Mouse (Mus musculus) midbrain, embryonic 15.5 days (tissue): ENCODE data around the gene Agps. TPM values are rescaled to one million over a fixed set of nuclear protein-coding genes. Genes with fewer than 3 reads are reported as not detected.

ENCODE experiments used
- ATAC-seq: fragments of 200-750 bp; cut with Nextera tagmentation; replicated peaks from 2 replicates; pipeline ENCODE4 v1.8.0; 2017; ENCODE audit warnings: moderate TSS enrichment
- H3K27ac ChIP-seq: fragments of 300-500 bp; sonication (generic); 2 replicates; pipeline ENCODE4 v1.5.1; 2015; ENCODE audit warnings: mild to moderate bottlenecking, inconsistent platforms
- H3K27me3 ChIP-seq: fragments of 300-500 bp; sonication (generic); replicated peaks from 2 replicates; pipeline ENCODE4 v1.6.1; 2015; ENCODE audit warnings: inconsistent platforms
- H3K36me3 ChIP-seq: fragments of 300-500 bp; sonication (generic); replicated peaks from 2 replicates; pipeline ENCODE4 v1.6.1; 2015; ENCODE audit warnings: inconsistent platforms
- H3K4me1 ChIP-seq: fragments of 300-500 bp; sonication (generic); 2 replicates; pipeline ENCODE4 v1.6.1; 2015; ENCODE audit warnings: inconsistent platforms
- H3K4me2 ChIP-seq: fragments of 300-500 bp; sonication (generic); 2 replicates; pipeline ENCODE4 v1.6.1; 2015; ENCODE audit warnings: inconsistent platforms, mild to moderate bottlenecking, moderate library complexity
- H3K4me3 ChIP-seq: fragments of 300-500 bp; sonication (generic); 2 replicates; pipeline ENCODE4 v1.5.1; 2015; ENCODE audit warnings: mild to moderate bottlenecking, inconsistent platforms
- H3K9ac ChIP-seq: fragments of 300-500 bp; sonication (generic); 2 replicates; pipeline ENCODE4 v1.6.1; 2015; ENCODE audit warnings: mild to moderate bottlenecking, inconsistent platforms
- H3K9me3 ChIP-seq: fragments of 300-500 bp; sonication (generic); 2 replicates; pipeline ENCODE4 v1.6.1; 2016; ENCODE audit warnings: inconsistent platforms
- WGBS: fragments of 180-500 bp; shearing (Covaris S2); methylation state at CpG from one replicate; pipeline ENCODE4 v1.1.7; 2015; ENCODE audit warnings: mixed read lengths; 5-methylcytosine and 5-hydroxymethylcytosine counted together
- polyA plus RNA-seq: library from polyadenylated mRNA; unstranded; fragments of >200 nt; fragmentation: Nextera tagmentation; extraction: Ambion mirVana; gene quantifications from 2 replicates; pipeline ENCODE4 v1.2.1, GENCODE M21; 2015

Agps gene
- polyA plus RNA-seq, 1 experiment from 2014 or later, result 30.9 TPM

DNA sequence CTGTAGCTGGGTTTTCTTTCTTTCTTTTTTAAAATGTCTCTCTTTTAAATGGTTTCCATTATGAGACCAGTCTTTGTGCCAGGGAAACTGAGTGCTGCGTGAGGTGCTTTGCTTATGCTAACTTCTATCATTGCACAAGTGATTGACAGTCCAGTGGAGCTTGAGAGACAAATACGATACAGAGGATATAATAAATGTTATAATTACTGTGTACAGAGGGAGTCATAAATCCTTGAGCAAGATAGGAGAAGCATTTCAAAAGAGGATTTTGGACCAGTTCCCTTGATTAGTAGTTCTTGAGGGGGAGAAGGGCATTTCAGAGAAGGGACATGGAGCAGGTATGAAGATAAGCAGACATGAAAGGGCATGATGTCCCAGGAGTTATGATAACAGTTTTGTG is 10.3 kb downstream of the Agps start:
- H3K27me3 ChIP-seq, result no peaks in the 10 kb centered on the region
- H3K4me1 ChIP-seq, result no peaks in the 10 kb centered on the region
- no peak overlapping the region for H3K9ac ChIP-seq
- no peak overlapping the region for H3K4me2 ChIP-seq
- H3K4me3 ChIP-seq, result no peak overlapping the region
- no peaks in the 10 kb centered on the region for H3K9me3 ChIP-seq
- ATAC-seq, result no peak
- no peaks in the 10 kb centered on the region for H3K36me3 ChIP-seq
- 84% methylated on average over 2 of the region's 2 CpGs for WGBS
- no peak overlapping the region for H3K27ac ChIP-seq

DNA sequence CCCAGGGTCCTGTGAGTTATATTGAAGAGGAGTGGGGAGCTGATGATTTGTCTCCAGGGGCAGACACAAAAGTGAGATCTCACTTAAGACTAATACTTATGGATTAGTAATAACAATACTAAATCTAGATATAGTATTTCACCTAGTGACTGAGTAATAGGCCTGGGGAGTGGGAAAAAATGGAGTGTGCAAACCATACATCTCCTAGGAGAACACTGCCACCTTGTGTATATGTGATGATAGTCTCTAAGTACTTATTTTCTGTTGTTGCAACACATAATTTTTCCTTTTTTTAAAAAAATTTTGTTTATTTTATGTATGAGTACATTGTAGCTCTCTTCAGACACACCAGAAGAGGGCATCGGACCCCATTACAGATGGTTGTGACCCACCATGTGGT is 15.7 kb downstream of the Agps start:
- Histone ChIP-seq H3K9me3 (no peaks in the 10 kb centered on the region), H3K4me2 (no peak overlapping the region), H3K4me3 (no peak overlapping the region), H3K9ac (no peak overlapping the region), H3K36me3 (no peaks in the 10 kb centered on the region), H3K4me1 (no peaks in the 10 kb centered on the region), H3K27ac (no peak overlapping the region), H3K27me3 (no peaks in the 10 kb centered on the region)
- ATAC-seq, result no peak
- WGBS, result 96% methylated on average over 1 of the region's 1 CpGs

DNA sequence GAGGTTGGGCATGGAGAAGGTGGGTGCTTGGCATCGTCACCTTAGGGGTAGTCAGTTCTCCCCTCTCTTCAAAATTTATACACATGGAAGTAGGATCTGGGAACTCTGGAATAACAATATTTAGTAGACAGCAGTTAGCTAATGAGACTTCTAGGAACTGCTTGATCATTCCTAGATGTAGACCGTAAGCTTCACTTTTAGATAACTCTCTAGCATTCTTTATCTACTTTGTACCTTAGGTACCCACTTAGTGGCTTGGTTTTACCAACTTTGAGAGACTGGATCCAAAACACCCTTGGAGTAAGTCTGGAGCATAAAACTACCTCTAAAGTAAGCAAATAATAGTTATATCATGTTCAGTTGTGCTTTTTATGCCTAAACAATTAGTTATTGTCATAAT is 20.5 kb downstream of the Agps start:
- H3K4me1 ChIP-seq, result no peaks in the 10 kb centered on the region
- no peaks in the 10 kb centered on the region for H3K9me3 ChIP-seq
- WGBS, result 96% methylated on average over 2 of the region's 2 CpGs
- no peaks in the 10 kb centered on the region for H3K27me3 ChIP-seq
- H3K36me3 ChIP-seq, result no peaks in the 10 kb centered on the region
- no peak overlapping the region for H3K27ac ChIP-seq
- H3K9ac ChIP-seq, result no peak overlapping the region
- H3K4me3 ChIP-seq, result no peak overlapping the region
- H3K4me2 ChIP-seq, result no peak overlapping the region
- ATAC-seq, result no peak

DNA sequence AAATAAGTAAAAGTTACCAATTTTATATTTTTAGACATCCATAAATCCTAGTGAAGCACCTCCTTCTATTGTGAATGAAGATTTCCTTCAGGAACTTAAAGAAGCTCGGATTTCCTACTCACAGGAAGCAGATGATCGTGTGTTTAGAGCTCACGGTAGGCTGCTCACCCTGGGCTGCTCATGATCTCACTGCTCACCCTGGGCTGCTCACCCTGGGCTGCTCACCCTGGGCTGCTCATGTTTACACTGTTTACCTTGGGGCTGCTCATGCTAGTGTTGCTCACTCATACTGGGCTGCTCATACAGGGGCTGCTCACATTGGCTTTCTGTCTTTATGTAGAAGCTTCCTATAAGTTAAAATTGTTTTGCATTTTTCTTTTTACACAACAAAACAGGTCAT is 22.2 kb downstream of the Agps start:
- no peaks in the 10 kb centered on the region for H3K4me1 ChIP-seq
- no peak overlapping the region for H3K4me3 ChIP-seq
- H3K27ac ChIP-seq, result no peak overlapping the region
- peaks cover 2% of the 10 kb centered on the region; the same call in 1 of the 2 replicates for H3K36me3 ChIP-seq
- H3K9ac ChIP-seq, result no peak overlapping the region
- WGBS, result 65% methylated on average over 3 of the region's 3 CpGs
- H3K4me2 ChIP-seq, result no peak overlapping the region
- ATAC-seq, result no peak
- no peaks in the 10 kb centered on the region for H3K27me3 ChIP-seq
- H3K9me3 ChIP-seq, result no peaks in the 10 kb centered on the region

DNA sequence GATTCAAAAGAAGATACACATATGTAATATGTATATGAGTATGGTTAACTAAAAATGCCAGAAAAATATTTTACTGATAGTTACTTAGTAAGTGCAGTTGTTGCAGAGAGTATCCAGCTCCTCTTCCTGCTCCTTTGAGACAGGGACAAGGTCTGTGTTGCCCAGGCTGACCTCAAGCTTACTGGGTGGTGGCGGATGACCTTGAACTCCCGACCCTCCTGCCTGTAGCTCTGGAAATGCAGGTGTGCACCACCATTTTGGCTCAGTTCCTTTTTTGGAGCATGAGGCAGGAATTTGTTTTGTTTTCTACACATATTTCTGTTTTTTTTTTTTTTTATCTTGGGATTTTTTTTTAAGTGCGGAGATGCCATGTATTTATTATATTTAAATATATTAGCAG is 29.1 kb downstream of the Agps start:
- ATAC-seq, result no peak
- H3K9ac ChIP-seq, result no peak overlapping the region
- H3K27ac ChIP-seq, result no peak overlapping the region
- H3K4me3 ChIP-seq, result no peak overlapping the region
- H3K36me3 ChIP-seq, result peaks cover 3% of the 10 kb centered on the region; the same call in 1 of the 2 replicates
- H3K9me3 ChIP-seq, result no peaks in the 10 kb centered on the region
- WGBS, result 98% methylated on average over 3 of the region's 3 CpGs
- no peaks in the 10 kb centered on the region for H3K27me3 ChIP-seq
- H3K4me1 ChIP-seq, result no peaks in the 10 kb centered on the region
- no peak overlapping the region for H3K4me2 ChIP-seq

DNA sequence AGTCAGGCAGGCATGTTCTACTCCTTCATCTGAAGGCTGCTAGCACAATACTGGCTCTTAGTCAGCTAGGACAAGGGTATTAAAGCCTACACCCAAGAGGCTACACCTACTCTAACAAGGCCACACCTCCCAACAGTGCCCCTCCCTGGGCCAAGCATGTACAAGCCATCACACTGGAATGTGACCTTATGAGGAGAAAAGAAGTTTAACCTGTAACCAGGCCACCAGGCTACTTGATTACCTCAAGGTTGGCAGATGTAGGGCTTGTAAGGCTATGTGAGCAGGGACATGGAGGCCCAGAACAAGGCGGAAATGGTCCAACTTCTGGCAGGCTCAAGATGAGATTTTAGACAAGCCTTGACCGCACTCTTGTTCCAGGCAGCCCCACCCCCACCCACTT is 37.6 kb downstream of the Agps start:
- H3K4me1 ChIP-seq, result no peaks in the 10 kb centered on the region
- WGBS, result 96% methylated on average over 2 of the region's 2 CpGs
- no peaks in the 10 kb centered on the region for H3K9me3 ChIP-seq
- H3K36me3 ChIP-seq, result no peaks in the 10 kb centered on the region
- H3K4me2 ChIP-seq, result no peak overlapping the region
- no peak for ATAC-seq
- no peaks in the 10 kb centered on the region for H3K27me3 ChIP-seq
- H3K4me3 ChIP-seq, result no peak overlapping the region
- H3K9ac ChIP-seq, result no peak overlapping the region
- no peak overlapping the region for H3K27ac ChIP-seq

DNA sequence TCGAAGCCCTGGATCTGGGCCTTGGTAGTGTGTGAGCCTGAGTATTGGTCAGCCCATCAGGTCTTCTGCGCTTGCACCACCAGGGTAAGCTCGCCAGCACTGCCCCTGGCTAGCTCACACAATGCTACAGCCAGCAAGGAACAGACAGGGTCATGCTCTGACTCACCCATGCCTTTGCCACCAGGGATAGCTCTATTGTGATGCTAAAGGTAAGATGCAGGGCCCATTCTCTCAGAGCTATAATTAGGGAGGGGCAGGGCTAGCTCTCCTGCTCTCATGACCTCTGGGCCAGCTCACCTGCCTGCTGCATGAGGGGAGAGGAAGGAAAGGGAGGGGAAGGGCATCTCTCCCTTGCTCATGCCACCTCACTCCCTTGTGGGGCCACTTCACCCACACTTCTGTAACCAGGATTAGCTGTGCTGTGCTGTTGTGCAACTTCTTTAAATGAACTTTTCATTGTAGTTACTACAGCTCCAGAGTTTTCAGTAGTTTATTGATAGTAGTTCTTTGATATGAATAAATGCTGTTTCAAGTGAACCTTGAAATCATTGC is 42.1 kb downstream of the Agps start:
- H3K9ac ChIP-seq, result no peak overlapping the region
- 53% methylated on average over 3 of the region's 3 CpGs for WGBS
- no peak for ATAC-seq
- H3K36me3 ChIP-seq, result no peaks in the 10 kb centered on the region
- H3K9me3 ChIP-seq, result no peaks in the 10 kb centered on the region
- no peaks in the 10 kb centered on the region for H3K4me1 ChIP-seq
- H3K27me3 ChIP-seq, result no peaks in the 10 kb centered on the region
- no peak overlapping the region for H3K4me3 ChIP-seq
- H3K4me2 ChIP-seq, result no peak overlapping the region
- H3K27ac ChIP-seq, result no peak overlapping the region

DNA sequence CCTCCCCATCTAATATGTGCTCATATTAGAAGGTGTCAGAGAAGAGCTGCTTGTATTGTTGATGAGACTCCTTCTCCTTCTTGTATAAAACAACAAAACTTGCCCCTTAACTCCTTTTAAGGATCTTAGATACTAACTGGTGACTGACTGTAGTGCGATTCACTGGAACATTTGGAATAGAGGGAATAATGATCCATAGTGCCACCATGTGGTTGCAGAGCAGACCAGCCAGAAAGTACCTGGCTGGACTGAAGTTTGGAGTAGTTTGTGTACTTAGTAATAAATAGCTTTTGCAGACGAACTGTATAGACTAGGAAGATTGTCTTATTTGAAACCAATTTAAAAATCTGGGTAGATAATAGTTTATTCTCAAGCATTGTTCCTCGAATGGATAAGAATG is 47.8 kb downstream of the Agps start:
- Histone ChIP-seq H3K27me3 (no peaks in the 10 kb centered on the region), H3K4me1 (no peaks in the 10 kb centered on the region), H3K9me3 (no peaks in the 10 kb centered on the region), H3K27ac (no peak overlapping the region), H3K9ac (no peak overlapping the region), H3K36me3 (no peaks in the 10 kb centered on the region), H3K4me2 (no peak overlapping the region), H3K4me3 (no peak overlapping the region)
- 62% methylated on average over 3 of the region's 3 CpGs for WGBS
- no peak for ATAC-seq

DNA sequence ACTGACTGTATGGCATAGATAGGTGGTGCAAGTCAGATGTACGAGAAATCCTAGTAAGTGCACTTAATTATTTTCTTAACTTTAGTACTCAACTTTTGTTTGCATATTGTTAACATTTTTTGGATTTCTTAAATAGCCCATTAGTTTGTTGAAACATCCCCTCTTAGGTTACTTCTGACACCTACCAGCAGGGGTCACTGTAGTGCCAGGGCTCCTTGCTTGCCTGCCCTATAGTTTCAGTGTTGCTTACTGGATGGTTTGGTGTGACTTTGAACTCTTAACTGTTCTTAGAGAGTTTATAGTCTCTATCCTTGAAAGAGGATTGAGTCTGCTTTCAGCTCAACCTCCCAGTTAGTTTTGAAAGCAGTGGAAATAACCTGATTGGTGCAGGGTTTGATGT is 51.6 kb downstream of the Agps start:
- ATAC-seq, result no peak
- Histone ChIP-seq H3K9ac (no peak overlapping the region), H3K4me1 (no peaks in the 10 kb centered on the region), H3K27me3 (no peaks in the 10 kb centered on the region), H3K4me2 (no peak overlapping the region), H3K27ac (no peak overlapping the region), H3K9me3 (no peaks in the 10 kb centered on the region), H3K4me3 (no peak overlapping the region), H3K36me3 (no peaks in the 10 kb centered on the region)
- WGBS, result 57% methylated on average over 1 of the region's 1 CpGs

DNA sequence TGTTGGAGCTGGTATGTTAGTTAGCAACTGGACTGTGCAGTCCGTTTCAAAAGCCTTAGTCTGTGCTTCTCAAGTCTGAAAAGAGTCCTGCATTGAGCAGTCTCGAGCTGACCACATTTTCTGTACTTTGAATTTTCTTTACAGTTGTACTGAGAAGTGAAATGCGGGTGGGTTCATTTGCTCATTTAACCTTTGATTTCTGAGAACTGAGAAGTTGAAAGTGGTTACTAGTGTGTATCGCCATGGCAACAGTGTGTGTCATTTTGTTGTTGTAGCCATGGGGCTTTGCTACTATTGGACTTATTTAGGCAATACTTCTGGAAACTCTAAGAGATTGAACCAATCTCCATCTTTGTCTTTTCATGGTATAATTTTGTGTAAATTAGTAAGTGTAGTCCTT is 60.0 kb downstream of the Agps start:
- H3K4me3 ChIP-seq, result no peak overlapping the region
- no peaks in the 10 kb centered on the region for H3K9me3 ChIP-seq
- H3K4me1 ChIP-seq, result no peaks in the 10 kb centered on the region
- no peak overlapping the region for H3K27ac ChIP-seq
- no peak overlapping the region for H3K9ac ChIP-seq
- H3K27me3 ChIP-seq, result no peaks in the 10 kb centered on the region
- no peaks in the 10 kb centered on the region for H3K36me3 ChIP-seq
- 52% methylated on average over 4 of the region's 4 CpGs for WGBS
- no peak for ATAC-seq
- H3K4me2 ChIP-seq, result no peak overlapping the region

DNA sequence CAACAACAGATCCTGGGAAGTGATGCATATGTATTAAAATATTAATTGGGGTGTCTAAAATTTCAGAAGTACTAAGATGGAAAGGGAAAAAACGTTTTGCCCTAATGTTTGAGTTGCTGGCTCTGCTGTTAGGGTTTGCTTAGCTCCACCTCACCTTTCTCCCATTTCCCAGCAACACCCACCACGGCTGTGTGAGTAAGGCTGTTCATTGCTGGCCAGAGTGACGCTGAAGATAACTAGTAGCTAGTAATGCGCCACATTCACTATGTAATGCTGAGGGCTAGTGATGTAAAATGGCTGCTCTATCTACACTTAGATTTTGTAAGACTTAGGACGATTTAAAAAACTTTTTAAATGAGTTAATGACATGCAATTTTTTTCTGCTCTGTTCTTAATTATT is 63.7 kb downstream of the Agps start:
- Histone ChIP-seq H3K4me3 (no peak overlapping the region), H3K9me3 (no peaks in the 10 kb centered on the region), H3K36me3 (no peaks in the 10 kb centered on the region), H3K9ac (no peak overlapping the region), H3K27ac (no peak overlapping the region), H3K4me1 (no peaks in the 10 kb centered on the region), H3K27me3 (no peaks in the 10 kb centered on the region), H3K4me2 (no peak overlapping the region)
- WGBS, result 89% methylated on average over 5 of the region's 5 CpGs
- ATAC-seq, result no peak

DNA sequence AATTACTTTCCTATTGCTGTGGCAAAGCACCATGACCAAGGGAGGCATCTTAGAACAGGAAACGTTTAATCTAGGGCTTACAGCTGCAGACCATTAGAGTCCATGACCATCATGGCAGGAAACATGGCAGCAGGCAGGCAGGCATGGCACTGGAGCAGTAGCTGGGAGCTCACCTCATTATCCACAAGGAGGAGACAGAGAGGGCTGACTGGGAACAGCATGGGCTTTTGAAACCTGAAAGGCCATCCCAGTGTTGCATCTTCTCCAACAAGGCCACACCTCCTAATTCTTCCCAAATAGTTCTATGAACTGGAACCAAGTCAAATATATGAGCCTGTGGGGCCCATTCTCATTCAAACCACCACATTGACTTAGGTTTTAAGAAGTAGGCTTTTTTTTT is 68.3 kb downstream of the Agps start:
- Histone ChIP-seq H3K9ac (no peak overlapping the region), H3K9me3 (no peaks in the 10 kb centered on the region), H3K27ac (no peak overlapping the region), H3K27me3 (no peaks in the 10 kb centered on the region), H3K36me3 (no peaks in the 10 kb centered on the region), H3K4me2 (no peak overlapping the region), H3K4me3 (no peak overlapping the region), H3K4me1 (no peaks in the 10 kb centered on the region)
- WGBS, result 95% methylated on average over 1 of the region's 1 CpGs
- no peak for ATAC-seq

DNA sequence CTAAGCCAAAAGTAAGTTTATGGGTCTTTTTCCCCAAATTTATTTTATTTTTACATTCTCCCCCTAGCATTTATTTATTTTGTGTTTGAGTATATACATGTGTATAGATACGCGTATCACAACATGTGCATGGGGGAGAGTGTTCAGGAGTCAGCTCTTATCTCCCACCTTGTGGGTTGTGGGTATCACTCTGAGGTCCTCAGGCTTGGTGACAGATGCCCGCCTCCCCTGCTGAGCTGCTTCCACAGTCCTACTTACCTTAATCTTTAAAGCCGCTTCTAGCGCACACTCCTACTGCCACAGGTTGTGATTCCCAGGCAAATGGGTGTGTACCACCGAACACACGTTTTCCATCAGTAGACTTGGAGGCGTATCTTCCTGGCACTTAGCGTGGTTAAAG is 69.9 kb downstream of the Agps start:
- Histone ChIP-seq H3K27ac (no peak overlapping the region), H3K27me3 (no peaks in the 10 kb centered on the region), H3K9me3 (no peaks in the 10 kb centered on the region), H3K4me3 (no peak overlapping the region), H3K4me2 (no peak overlapping the region), H3K4me1 (no peaks in the 10 kb centered on the region), H3K9ac (no peak overlapping the region), H3K36me3 (no peaks in the 10 kb centered on the region)
- no peak for ATAC-seq
- 92% methylated on average over 9 of the region's 9 CpGs for WGBS

DNA sequence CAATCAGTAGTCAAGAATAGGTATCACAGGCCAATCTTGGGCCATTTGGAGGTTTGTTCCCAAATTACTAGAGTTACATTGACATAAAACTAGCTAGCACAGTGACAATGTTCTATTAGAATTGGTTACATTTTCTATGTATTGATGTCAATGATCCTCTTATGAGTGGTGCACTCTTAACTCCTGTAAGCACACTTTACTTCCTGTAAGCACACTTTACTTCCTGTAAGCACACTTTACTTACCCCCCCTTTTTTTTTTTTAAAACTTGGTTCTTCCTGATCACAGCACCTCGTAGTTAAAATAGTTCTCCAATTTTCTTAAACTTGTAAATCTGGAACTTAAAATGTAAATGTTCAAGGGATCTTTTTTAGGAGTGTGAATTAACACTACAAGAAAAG is 75.2 kb downstream of the Agps start:
- ATAC-seq, result no peak
- no peak overlapping the region for H3K4me3 ChIP-seq
- no peak overlapping the region for H3K9ac ChIP-seq
- 89% methylated on average over 1 of the region's 1 CpGs for WGBS
- no peaks in the 10 kb centered on the region for H3K9me3 ChIP-seq
- H3K27me3 ChIP-seq, result no peaks in the 10 kb centered on the region
- H3K4me1 ChIP-seq, result no peaks in the 10 kb centered on the region
- no peak overlapping the region for H3K4me2 ChIP-seq
- no peak overlapping the region for H3K27ac ChIP-seq
- H3K36me3 ChIP-seq, result no peaks in the 10 kb centered on the region
